Mouse (Mus musculus): Measurements from ENCODE around the gene Nit1. TPM values are rescaled to one million over a fixed set of nuclear protein-coding genes. Genes with fewer than 3 reads are reported as not detected.
A peak's percentile ranks its signal among the peaks of the same experiment; 100 is the strongest.

The Nit1 gene
- polyA plus RNA-seq, 1 experiment from 2014 or later = 51.2 TPM

DNA sequence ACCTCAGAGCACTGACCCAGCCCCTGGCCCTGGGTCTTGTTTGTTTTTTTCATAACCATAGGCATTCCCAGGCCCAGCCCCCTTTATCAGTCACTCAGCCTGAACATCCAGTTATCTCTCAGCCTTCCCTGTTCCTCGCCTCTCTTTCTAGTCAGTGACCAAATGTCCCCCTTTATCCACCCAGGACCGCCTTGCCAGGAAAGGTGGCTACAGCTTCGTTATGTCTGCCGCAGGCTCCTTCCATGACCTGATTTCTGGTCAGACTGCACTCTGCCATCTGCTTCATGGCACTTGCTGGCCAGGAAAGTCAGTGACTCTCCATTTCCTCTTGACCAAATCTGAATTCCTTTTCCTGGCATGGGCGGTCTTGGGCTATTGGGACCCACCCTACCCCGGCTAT lies 32.9 kb upstream of the Nit1 start:
- H3K4me1 ChIP-seq (ENCODE audit: control insufficient read depth, insufficient read depth, low read depth, low read length) = peaks cover 9% of the 10 kb centered on the region; the same call in 1 of the 2 replicates
- H3K9ac ChIP-seq (ENCODE audit: low read depth, low read length) = no peak overlapping the region
- no peak overlapping the region for H3K4me3 ChIP-seq (ENCODE audit: low read length)
- ATAC-seq = no peak
- H3K9me3 ChIP-seq (ENCODE audit: control insufficient read depth, low read length) = no peaks in the 10 kb centered on the region
- no peaks in the 10 kb centered on the region; the same call in none of the 2 replicates for H3K27me3 ChIP-seq (replicated peaks; ENCODE audit: control insufficient read depth, insufficient read depth, low read length)
- H3K27ac ChIP-seq (ENCODE audit: low read depth, low read length) = no peak overlapping the region
- no peaks in the 10 kb centered on the region for H3K36me3 ChIP-seq (ENCODE audit: control insufficient read depth, insufficient read depth, low read length)
- 91% methylated on average over 6 of the region's 6 CpGs for WGBS
- H3K4me2 ChIP-seq (ENCODE audit: low read length) = no peak overlapping the region

DNA sequence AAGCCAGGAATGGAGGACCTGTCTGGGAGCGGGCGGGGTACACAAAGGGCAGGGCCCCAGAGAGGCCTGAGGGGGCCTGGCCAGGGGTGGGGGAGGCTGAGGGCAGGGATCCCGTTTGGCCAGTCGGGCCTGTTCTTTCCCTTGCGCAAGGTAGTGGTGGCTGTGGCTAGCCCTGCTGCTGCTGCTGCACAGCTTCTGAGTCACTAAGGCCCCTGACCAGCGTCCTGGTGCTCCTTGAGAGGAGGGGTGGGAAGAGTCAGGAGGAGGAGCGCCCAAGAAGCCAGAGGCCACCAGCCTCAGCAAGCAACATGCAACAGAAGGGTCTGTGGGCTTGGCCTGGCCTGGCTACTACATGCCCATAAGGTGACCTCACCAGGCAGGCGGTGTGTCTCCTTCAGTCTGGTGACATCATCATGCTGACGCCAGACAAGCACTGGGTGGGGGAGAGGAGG lies 30.2 kb upstream of the Nit1 start:
- Histone ChIP-seq H3K4me1 (ENCODE audit: control insufficient read depth, insufficient read depth, low read depth, low read length) (peaks cover 9% of the 10 kb centered on the region; the same call in 1 of the 2 replicates), H3K27ac (ENCODE audit: low read depth, low read length) (no peak overlapping the region), H3K9me3 (ENCODE audit: control insufficient read depth, low read length) (no peaks in the 10 kb centered on the region), H3K36me3 (ENCODE audit: control insufficient read depth, insufficient read depth, low read length) (no peaks in the 10 kb centered on the region), H3K27me3 (replicated peaks; ENCODE audit: control insufficient read depth, insufficient read depth, low read length) (no peaks in the 10 kb centered on the region; the same call in none of the 2 replicates), H3K9ac (ENCODE audit: low read depth, low read length) (no peak overlapping the region), H3K4me3 (ENCODE audit: low read length) (no peak overlapping the region), H3K4me2 (ENCODE audit: low read length) (no peak overlapping the region)
- no peak for ATAC-seq
- WGBS = 40% methylated on average over 8 of the region's 9 CpGs

DNA sequence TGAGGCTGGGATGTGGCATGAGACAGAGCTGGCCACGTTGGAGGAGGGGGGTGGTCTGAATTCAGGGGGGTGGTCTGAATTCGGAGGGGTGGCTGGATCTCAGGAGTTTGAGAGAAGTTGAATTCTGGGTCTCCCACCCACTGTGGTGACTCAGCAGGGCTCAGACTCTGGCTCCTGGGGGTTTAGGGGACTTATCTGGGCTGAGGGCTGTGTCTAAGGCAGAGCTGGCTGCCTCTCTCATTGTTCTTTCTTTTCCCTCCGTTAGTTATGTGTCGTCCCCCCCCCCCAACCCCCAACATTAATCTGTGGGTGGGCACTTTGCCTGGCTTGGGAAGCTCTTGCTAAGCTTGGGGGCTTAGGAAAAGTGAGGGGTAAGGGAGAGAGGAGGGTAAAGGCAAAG lies 28.5 kb upstream of the Nit1 start:
- Histone ChIP-seq H3K4me2 (ENCODE audit: low read length) (no peak overlapping the region), H3K4me1 (ENCODE audit: control insufficient read depth, insufficient read depth, low read depth, low read length) (no peaks in the 10 kb centered on the region), H3K27me3 (replicated peaks; ENCODE audit: control insufficient read depth, insufficient read depth, low read length) (no peaks in the 10 kb centered on the region; the same call in 1 of the 2 replicates), H3K4me3 (ENCODE audit: low read length) (no peak overlapping the region), H3K36me3 (ENCODE audit: control insufficient read depth, insufficient read depth, low read length) (no peaks in the 10 kb centered on the region), H3K9ac (ENCODE audit: low read depth, low read length) (no peak overlapping the region), H3K27ac (ENCODE audit: low read depth, low read length) (no peak overlapping the region), H3K9me3 (ENCODE audit: control insufficient read depth, low read length) (no peaks in the 10 kb centered on the region)
- 10% methylated on average over 3 of the region's 4 CpGs for WGBS
- ATAC-seq = no peak

DNA sequence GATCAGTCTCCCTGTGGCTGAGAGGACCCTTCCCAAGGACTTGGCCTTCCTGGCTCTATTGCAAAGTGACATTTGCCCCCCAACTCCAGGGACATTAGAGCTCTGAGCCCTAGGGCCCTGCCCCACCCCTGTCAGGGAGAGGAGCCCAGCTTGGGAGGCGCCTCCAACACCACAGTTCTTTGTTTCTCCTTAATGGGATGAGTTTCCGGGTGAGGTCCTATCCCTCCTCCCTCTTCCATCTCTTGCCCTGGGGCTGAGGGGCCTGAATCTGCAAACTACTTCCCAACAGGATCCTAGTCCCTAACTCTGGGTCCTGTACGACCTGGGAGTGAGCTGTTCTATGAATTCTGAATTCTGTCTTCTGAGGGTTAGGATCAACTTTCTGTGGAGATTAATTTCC lies 27.4 kb upstream of the Nit1 start:
- H3K27me3 ChIP-seq (replicated peaks; ENCODE audit: control insufficient read depth, insufficient read depth, low read length) = no peaks in the 10 kb centered on the region; the same call in 1 of the 2 replicates
- H3K4me1 ChIP-seq (ENCODE audit: control insufficient read depth, insufficient read depth, low read depth, low read length) = no peaks in the 10 kb centered on the region
- H3K9ac ChIP-seq (ENCODE audit: low read depth, low read length) = no peak overlapping the region
- no peak overlapping the region for H3K4me3 ChIP-seq (ENCODE audit: low read length)
- no peak overlapping the region for H3K4me2 ChIP-seq (ENCODE audit: low read length)
- H3K9me3 ChIP-seq (ENCODE audit: control insufficient read depth, low read length) = no peaks in the 10 kb centered on the region
- WGBS = 55% methylated on average over 3 of the region's 3 CpGs
- H3K27ac ChIP-seq (ENCODE audit: low read depth, low read length) = no peak overlapping the region
- no peak for ATAC-seq
- H3K36me3 ChIP-seq (ENCODE audit: control insufficient read depth, insufficient read depth, low read length) = no peaks in the 10 kb centered on the region

GRCm38 (mm10) chr1:171369845-171370556 lies 24.6 kb upstream of the Nit1 start, which contains the start of gene Nectin4:
Gene Nectin4 (plus strand): TSS chr1:171370099.
- Histone ChIP-seq H3K4me3 (ENCODE audit: low read length) (no peak within 1 kb of the TSS), H3K36me3 (ENCODE audit: control insufficient read depth, insufficient read depth, low read length) (no peaks in the 10 kb centered on the region), H3K9ac (ENCODE audit: low read depth, low read length) (no peak within 1 kb of the TSS), H3K27ac (ENCODE audit: low read depth, low read length) (no peak within 1 kb of the TSS), H3K9me3 (ENCODE audit: control insufficient read depth, low read length) (no peaks in the 10 kb centered on the region), H3K4me2 (ENCODE audit: low read length) (no peak within 1 kb of the TSS), H3K4me1 (ENCODE audit: control insufficient read depth, insufficient read depth, low read depth, low read length) (no peaks in the 10 kb centered on the region), H3K27me3 (replicated peaks; ENCODE audit: control insufficient read depth, insufficient read depth, low read length) (no peaks in the 10 kb centered on the region; the same call in 1 of the 2 replicates)
- no peak for ATAC-seq
- 48% methylated on average over 20 of the region's 20 CpGs for WGBS

- Histone ChIP-seq H3K4me2 (ENCODE audit: low read length) (no peak overlapping the region), H3K9ac (ENCODE audit: low read depth, low read length) (no peak overlapping the region), H3K4me1 (ENCODE audit: control insufficient read depth, insufficient read depth, low read depth, low read length) (peaks cover 6% of the 10 kb centered on the region; the same call in 1 of the 2 replicates), H3K27me3 (replicated peaks; ENCODE audit: control insufficient read depth, insufficient read depth, low read length) (no peaks in the 10 kb centered on the region), H3K9me3 (ENCODE audit: control insufficient read depth, low read length) (no peaks in the 10 kb centered on the region), H3K4me3 (ENCODE audit: low read length) (no peak overlapping the region), H3K36me3 (ENCODE audit: control insufficient read depth, insufficient read depth, low read length) (no peaks in the 10 kb centered on the region), H3K27ac (ENCODE audit: low read depth, low read length) (no peak overlapping the region)
- ATAC-seq = no peak
- WGBS = 61% methylated on average over 7 of the region's 7 CpGs
Observed at GRCm38 (mm10) chr1:171365934-171366333, 20.5 kb upstream of the Nit1 start.

- Histone ChIP-seq H3K27me3 (replicated peaks; ENCODE audit: control insufficient read depth, insufficient read depth, low read length) (no peaks in the 10 kb centered on the region), H3K9me3 (ENCODE audit: control insufficient read depth, low read length) (no peaks in the 10 kb centered on the region), H3K4me3 (ENCODE audit: low read length) (peak overlapping the region; percentile 50), H3K27ac (ENCODE audit: low read depth, low read length) (peak overlapping the region; percentile 78), H3K36me3 (ENCODE audit: control insufficient read depth, insufficient read depth, low read length) (peaks cover 9% of the 10 kb centered on the region), H3K9ac (ENCODE audit: low read depth, low read length) (peak overlapping the region; percentile 72), H3K4me2 (ENCODE audit: low read length) (peak overlapping the region; percentile 71), H3K4me1 (ENCODE audit: control insufficient read depth, insufficient read depth, low read depth, low read length) (peaks cover 12% of the 10 kb centered on the region)
- 28% methylated on average over 16 of the region's 16 CpGs for WGBS
- peak; percentile 73 for ATAC-seq
Observed at GRCm38 (mm10) chr1:171361106-171362103, 16.0 kb upstream of the Nit1 start.

DNA sequence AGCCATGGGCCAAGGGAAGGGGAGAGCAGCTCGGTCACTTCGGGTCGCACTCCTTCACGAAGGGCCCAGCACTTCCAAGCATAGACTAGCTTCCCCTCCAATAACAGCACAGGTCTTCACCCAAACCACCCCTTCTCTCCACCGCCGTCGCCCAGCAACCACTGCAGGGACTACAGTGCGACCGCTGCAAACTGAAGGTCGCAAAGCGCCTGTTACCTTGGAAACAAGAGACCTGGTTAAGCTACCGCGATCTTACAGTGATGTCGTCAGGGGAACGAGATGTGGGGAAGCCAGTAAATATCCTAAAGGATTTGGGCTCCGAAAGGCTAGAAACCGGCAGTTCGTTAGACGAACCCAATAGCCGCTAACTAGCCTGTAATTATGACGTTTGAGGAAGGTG lies 15.2 kb upstream of the Nit1 start, which contains the start of gene Klhdc9:
TSS of gene Klhdc9 (minus strand) at position 143 of the 400 bp plus-strand sequence.
- H3K4me3 ChIP-seq (ENCODE audit: low read length) = peak within 1 kb of the TSS; percentile 50
- peak within 1 kb of the TSS; percentile 78 for H3K27ac ChIP-seq (ENCODE audit: low read depth, low read length)
- peak within 1 kb of the TSS; percentile 71 for H3K4me2 ChIP-seq (ENCODE audit: low read length)
- no peaks in the 10 kb centered on the region for H3K9me3 ChIP-seq (ENCODE audit: control insufficient read depth, low read length)
- H3K9ac ChIP-seq (ENCODE audit: low read depth, low read length) = peak within 1 kb of the TSS; percentile 72
- H3K27me3 ChIP-seq (replicated peaks; ENCODE audit: control insufficient read depth, insufficient read depth, low read length) = no peaks in the 10 kb centered on the region
- WGBS = under 1% methylated on average over 21 of the region's 21 CpGs
- peaks cover 12% of the 10 kb centered on the region for H3K4me1 ChIP-seq (ENCODE audit: control insufficient read depth, insufficient read depth, low read depth, low read length)
- peak; percentile 95 for ATAC-seq
- H3K36me3 ChIP-seq (ENCODE audit: control insufficient read depth, insufficient read depth, low read length) = peaks cover 9% of the 10 kb centered on the region

GRCm38 (mm10) chr1:171360253-171360652 lies 14.8 kb upstream of the Nit1 start:
- WGBS = 2% methylated on average over 26 of the region's 26 CpGs
- Histone ChIP-seq H3K4me3 (ENCODE audit: low read length) (peak overlapping the region; percentile 50), H3K4me1 (ENCODE audit: control insufficient read depth, insufficient read depth, low read depth, low read length) (peaks cover 12% of the 10 kb centered on the region), H3K4me2 (ENCODE audit: low read length) (peak overlapping the region; percentile 71), H3K27ac (ENCODE audit: low read depth, low read length) (peak overlapping the region; percentile 78), H3K27me3 (replicated peaks; ENCODE audit: control insufficient read depth, insufficient read depth, low read length) (no peaks in the 10 kb centered on the region), H3K9me3 (ENCODE audit: control insufficient read depth, low read length) (no peaks in the 10 kb centered on the region), H3K36me3 (ENCODE audit: control insufficient read depth, insufficient read depth, low read length) (peaks cover 9% of the 10 kb centered on the region), H3K9ac (ENCODE audit: low read depth, low read length) (peak overlapping the region; percentile 72)
- ATAC-seq = no peak

All from hindbrain, embryonic 16.5 days (tissue).